Mouse (Mus musculus) lung, postnatal 0 days (tissue): ENCODE results near the gene Fxyd5.
A peak's percentile ranks its signal among the peaks of the same experiment; 100 is the strongest.

ENCODE experiments used
- CTCF ChIP-seq: IDR thresholded peaks from 2 replicates; pipeline ENCODE4 v1.5.1; 2016; ENCODE audit warnings: antibody characterized with exemption, mild to moderate bottlenecking
- EP300 ChIP-seq: IDR thresholded peaks from 2 replicates; pipeline ENCODE4 v1.6.1; 2016; ENCODE audit warnings: antibody characterized with exemption, mild to moderate bottlenecking, control low read depth

GRCm38 (mm10) chr7:31085171-31085570 is 42.9 kb upstream of the Fxyd5 start:
- TF ChIP-seq CTCF (no peak), EP300 (peak; percentile 27; the same call in 1 of the 2 replicates)
